18 mouse cellular contexts compared by ENCODE assay signal in the genomic region with DNA sequence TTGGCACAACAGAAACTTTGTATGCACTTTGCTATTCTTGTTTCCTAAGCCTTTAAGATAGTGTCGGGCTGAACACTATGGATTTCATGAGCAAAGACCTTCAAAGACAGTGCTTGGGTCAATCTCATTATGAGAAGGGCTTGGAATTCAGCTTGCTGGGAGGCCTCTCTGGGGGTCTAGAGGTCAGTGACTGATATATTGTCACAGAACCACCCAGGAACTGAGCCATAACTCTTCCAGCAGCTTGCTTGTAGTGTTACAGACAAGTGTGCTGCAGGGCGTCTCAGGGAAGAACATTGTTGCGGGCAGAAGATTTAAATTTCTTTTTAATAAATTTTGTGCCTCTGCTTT.
DNase-seq lines count a peak whose midpoint lies in the region; ATAC-seq and TF ChIP-seq lines count a peak whose summit lies in the region.
"Had no signal": no experiment of that assay in that cellular context is flagged by ENCODE, and none has a peak within 500 bp of the region (broad histone marks: within the 10 kb centered on the region; RNA-seq: fewer than 3 reads in every experiment).

No protein-coding gene starts in this region.

- no peak overlapping the region for H3K4me2 ChIP-seq in midbrain, embryonic 15.5 days
- H3K4me2 ChIP-seq in midbrain, embryonic 13.5 days (replicated peaks), result no peak overlapping the region
- H3K4me2 ChIP-seq: forebrain, embryonic 15.5 days; heart, embryonic 15.5 days; hindbrain, embryonic 13.5 days; liver, embryonic 12.5 days had no signal

- no peaks in the 10 kb centered on the region for H3K27me3 ChIP-seq in kidney, adult 2 months (replicated peaks; ENCODE audit: control insufficient read depth, insufficient read depth, low read length)
- no peaks in the 10 kb centered on the region for H3K27me3 ChIP-seq in midbrain, embryonic 10.5 days (ENCODE audit: low read depth, poor library complexity, severe bottlenecking)
- H3K27me3 ChIP-seq in midbrain, embryonic 15.5 days (replicated peaks), result no peaks in the 10 kb centered on the region
- no peaks in the 10 kb centered on the region for H3K27me3 ChIP-seq in midbrain, embryonic 13.5 days
- H3K27me3 ChIP-seq: forebrain, embryonic 15.5 days; heart, embryonic 15.5 days; hindbrain, embryonic 13.5 days; liver, embryonic 12.5 days had no signal

- 45% methylated on average over 3 of the region's 3 CpGs for WGBS in kidney, adult 2 months
- WGBS in midbrain, embryonic 10.5 days, result 22% methylated on average over 3 of the region's 3 CpGs
- 31% methylated on average over 3 of the region's 3 CpGs for WGBS in midbrain, embryonic 15.5 days
- 24% methylated on average over 3 of the region's 3 CpGs for WGBS in midbrain, embryonic 13.5 days

- no peak overlapping the region for H3K4me3 ChIP-seq in kidney, adult 2 months (ENCODE audit: insufficient read depth, low read depth, low read length)
- no peak overlapping the region for H3K4me3 ChIP-seq in midbrain, embryonic 10.5 days
- no peak overlapping the region for H3K4me3 ChIP-seq in midbrain, embryonic 15.5 days
- H3K4me3 ChIP-seq in midbrain, embryonic 13.5 days (replicated peaks), result no peak overlapping the region
- H3K4me3 ChIP-seq: forebrain, embryonic 15.5 days; heart, embryonic 15.5 days; hindbrain, embryonic 13.5 days; limb, embryonic 10.5 days; liver, embryonic 12.5 days had no signal

- TF ChIP-seq CTCF in kidney, adult 2 months (conservative IDR thresholded peaks at IDR 0.05; ENCODE audit: insufficient read depth, insufficient read length, low read depth, low read length), result no peak

- peak; percentile 4 for DNase-seq in kidney, adult 2 months
- DNase-seq in kidney, postnatal 25 days, result no peak
- DNase-seq in midbrain, embryonic 10.5 days (ENCODE audit: low spot score), result peak; percentile 34
- DNase-seq in retina, postnatal 1 day, result peak; percentile 53
- DNase-seq in adrenal gland, adult 18-20 months (ENCODE audit: low spot score in 2 of 2), result no peak
- DNase-seq in left cerebral cortex, postnatal 36 days (ENCODE audit: low spot score in 2 of 2), result no peak
- DNase-seq: cerebellum, adult 11-12 months; heart, adult 18-20 months; layer of hippocampus, postnatal 36 days; lung, postnatal 14 days had no signal

- H3K36me3 ChIP-seq in kidney, adult 2 months (ENCODE audit: control insufficient read depth, insufficient read depth, low read length), result no peaks in the 10 kb centered on the region
- H3K36me3 ChIP-seq in midbrain, embryonic 10.5 days, result no peaks in the 10 kb centered on the region
- no peaks in the 10 kb centered on the region for H3K36me3 ChIP-seq in midbrain, embryonic 15.5 days (replicated peaks)
- H3K36me3 ChIP-seq in midbrain, embryonic 13.5 days, result no peaks in the 10 kb centered on the region
- H3K36me3 ChIP-seq: forebrain, embryonic 15.5 days; heart, embryonic 15.5 days; hindbrain, embryonic 13.5 days; limb, embryonic 10.5 days; liver, embryonic 12.5 days had no signal

- H3K9me3 ChIP-seq in midbrain, embryonic 10.5 days (replicated peaks), result no peaks in the 10 kb centered on the region
- H3K9me3 ChIP-seq in midbrain, embryonic 15.5 days, result no peaks in the 10 kb centered on the region
- H3K9me3 ChIP-seq in midbrain, embryonic 13.5 days, result no peaks in the 10 kb centered on the region
- H3K9me3 ChIP-seq: forebrain, embryonic 15.5 days; heart, embryonic 15.5 days; hindbrain, embryonic 13.5 days; limb, embryonic 10.5 days; liver, embryonic 12.5 days had no signal

- no peak overlapping the region for H3K27ac ChIP-seq in kidney, adult 2 months (ENCODE audit: insufficient read depth, low read depth, low read length)
- H3K27ac ChIP-seq in midbrain, embryonic 10.5 days (replicated peaks), result peak overlapping the region; percentile 28; the same call in 1 of the 2 replicates
- H3K27ac ChIP-seq in midbrain, embryonic 15.5 days, result no peak overlapping the region
- H3K27ac ChIP-seq in midbrain, embryonic 13.5 days, result 0 out of 2 replicates have a peak overlapping the region, but pooled peaks have one; percentile 3
- H3K27ac ChIP-seq: forebrain, embryonic 15.5 days; heart, embryonic 15.5 days; hindbrain, embryonic 13.5 days; limb, embryonic 10.5 days; liver, embryonic 12.5 days had no signal

- intact Hi-C loops in left cerebral cortex, postnatal 36 days (cut with DNase I), result no loop called here

- no peaks in the 10 kb centered on the region for H3K4me1 ChIP-seq in kidney, adult 2 months (ENCODE audit: control insufficient read depth, insufficient read depth, low read length)
- peaks cover 36% of the 10 kb centered on the region for H3K4me1 ChIP-seq in midbrain, embryonic 10.5 days
- H3K4me1 ChIP-seq in midbrain, embryonic 15.5 days, result no peaks in the 10 kb centered on the region
- peaks cover 21% of the 10 kb centered on the region for H3K4me1 ChIP-seq in midbrain, embryonic 13.5 days (replicated peaks)
- H3K4me1 ChIP-seq: forebrain, embryonic 15.5 days; heart, embryonic 15.5 days; liver, embryonic 12.5 days had no signal

- H3K9ac ChIP-seq in midbrain, embryonic 15.5 days, result no peak overlapping the region
- no peak overlapping the region for H3K9ac ChIP-seq in midbrain, embryonic 13.5 days (replicated peaks)
- H3K9ac ChIP-seq: forebrain, embryonic 15.5 days; heart, embryonic 15.5 days; hindbrain, embryonic 13.5 days; liver, embryonic 12.5 days had no signal

- ATAC-seq in midbrain, embryonic 15.5 days (replicated peaks), result no peak
- 0 out of 2 replicates have a peak, but pooled peaks have one; percentile 20 for ATAC-seq in midbrain, embryonic 13.5 days
- ATAC-seq: activated CD4-positive, CD25-positive, alpha-beta regulatory T cell, adult 4 months; forebrain, embryonic 15.5 days; liver, embryonic 12.5 days had no signal

- no peak for TF ChIP-seq POLR2A in kidney, adult 2 months (IDR thresholded peaks at IDR 0.05; ENCODE audit: low read depth, low read length)

Comparison
In these comparisons a context has a peak if more than half of its experiments do, and no peak if none do; other contexts are left out.
1. DNase-seq: peak in kidney, adult 2 months (single experiment), midbrain, embryonic 10.5 days (single experiment) and retina, postnatal 1 day (single experiment); none in kidney, postnatal 25 days (0 of 2), adrenal gland, adult 18-20 months (0 of 2) and left cerebral cortex, postnatal 36 days (0 of 2).
2. H3K27ac ChIP-seq: peak in midbrain, embryonic 10.5 days (single experiment) and midbrain, embryonic 13.5 days (single experiment); none in kidney, adult 2 months (single experiment) and midbrain, embryonic 15.5 days (single experiment).